Mouse (Mus musculus): ENCODE measurements at regions not wholly inside any gene's neighbourhood (a gene's known extent, or its start where the extent isn't known, plus 50 kb on each side); places are given as distances from the start of the nearest gene placed in this dataset.

GRCm38 (mm10) chr3:133993971-133994370 lies 242.3 kb upstream of the Cxxc4 start:
- H3K4me1 ChIP-seq (ENCODE audit: control insufficient read depth in 2 of 2, insufficient read depth in 2 of 2, low read length in 2 of 2), result no peaks in the 10 kb centered on the region
- no peak for ATAC-seq (ENCODE audit: insufficient number of reproducible peaks, insufficient read depth, low FRiP score, low read depth)
- no peaks in the 10 kb centered on the region for H3K36me3 ChIP-seq (ENCODE audit: control insufficient read depth, insufficient read depth, low read length)
- no peaks in the 10 kb centered on the region for H3K27me3 ChIP-seq (ENCODE audit: control insufficient read depth, insufficient read depth, low read length)
- 69% methylated on average over 2 of the region's 2 CpGs for WGBS
- no peak overlapping the region for H3K27ac ChIP-seq (replicated peaks in 1 of 2; ENCODE audit: control insufficient read depth in 1 of 2, insufficient read depth in 1 of 2, low read depth in 2 of 2, low read length in 2 of 2)
- H3K4me2 ChIP-seq (ENCODE audit: low read length), result no peak overlapping the region
- H3K4me3 ChIP-seq (ENCODE audit: control insufficient read depth in 1 of 2, insufficient read depth in 1 of 2, low read depth in 1 of 2, low read length in 2 of 2), result no peak overlapping the region
- no peaks in the 10 kb centered on the region for H3K9me3 ChIP-seq (ENCODE audit: control insufficient read depth, low read length)
- H3K9ac ChIP-seq (ENCODE audit: low read length), result no peak overlapping the region

- WGBS, result 77% methylated on average over 8 of the region's 8 CpGs
- Histone ChIP-seq H3K4me3 (ENCODE audit: control insufficient read depth in 1 of 2, insufficient read depth in 1 of 2, low read depth in 1 of 2, low read length in 2 of 2) (no peak overlapping the region), H3K27ac (replicated peaks in 1 of 2; ENCODE audit: control insufficient read depth in 1 of 2, insufficient read depth in 1 of 2, low read depth in 2 of 2, low read length in 2 of 2) (no peak overlapping the region), H3K4me1 (ENCODE audit: control insufficient read depth in 2 of 2, insufficient read depth in 2 of 2, low read length in 2 of 2) (no peaks in the 10 kb centered on the region; a peak in 1 of 4 replicates), H3K27me3 (ENCODE audit: control insufficient read depth, insufficient read depth, low read length) (no peaks in the 10 kb centered on the region), H3K4me2 (ENCODE audit: low read length) (no peak overlapping the region), H3K9ac (ENCODE audit: low read length) (no peak overlapping the region), H3K36me3 (ENCODE audit: control insufficient read depth, insufficient read depth, low read length) (no peaks in the 10 kb centered on the region), H3K9me3 (ENCODE audit: control insufficient read depth, low read length) (no peaks in the 10 kb centered on the region)
- ATAC-seq (ENCODE audit: insufficient number of reproducible peaks, insufficient read depth, low FRiP score, low read depth), result no peak
These were observed 236.3 kb upstream of the Cxxc4 start for GRCm38 (mm10) chr3:133999965-134000364.

GRCm38 (mm10) chr3:134000595-134000994 lies 235.7 kb upstream of the Cxxc4 start:
- Histone ChIP-seq H3K4me2 (ENCODE audit: low read length) (no peak overlapping the region), H3K36me3 (ENCODE audit: control insufficient read depth, insufficient read depth, low read length) (no peaks in the 10 kb centered on the region), H3K4me1 (ENCODE audit: control insufficient read depth in 2 of 2, insufficient read depth in 2 of 2, low read length in 2 of 2) (no peaks in the 10 kb centered on the region; a peak in 1 of 4 replicates), H3K27me3 (ENCODE audit: control insufficient read depth, insufficient read depth, low read length) (no peaks in the 10 kb centered on the region), H3K4me3 (ENCODE audit: control insufficient read depth in 1 of 2, insufficient read depth in 1 of 2, low read depth in 1 of 2, low read length in 2 of 2) (no peak overlapping the region), H3K9ac (ENCODE audit: low read length) (no peak overlapping the region), H3K9me3 (ENCODE audit: control insufficient read depth, low read length) (no peaks in the 10 kb centered on the region), H3K27ac (replicated peaks in 1 of 2; ENCODE audit: control insufficient read depth in 1 of 2, insufficient read depth in 1 of 2, low read depth in 2 of 2, low read length in 2 of 2) (no peak overlapping the region)
- no peak for ATAC-seq (ENCODE audit: insufficient number of reproducible peaks, insufficient read depth, low FRiP score, low read depth)
- 79% methylated on average over 1 of the region's 1 CpGs for WGBS

GRCm38 (mm10) chr3:134014805-134015204 lies 221.5 kb upstream of the Cxxc4 start:
- Histone ChIP-seq H3K27me3 (ENCODE audit: control insufficient read depth, insufficient read depth, low read length) (no peaks in the 10 kb centered on the region), H3K4me2 (ENCODE audit: low read length) (no peak overlapping the region), H3K36me3 (ENCODE audit: control insufficient read depth, insufficient read depth, low read length) (no peaks in the 10 kb centered on the region), H3K9me3 (ENCODE audit: control insufficient read depth, low read length) (no peaks in the 10 kb centered on the region), H3K9ac (ENCODE audit: low read length) (no peak overlapping the region), H3K27ac (replicated peaks in 1 of 2; ENCODE audit: control insufficient read depth in 1 of 2, insufficient read depth in 1 of 2, low read depth in 2 of 2, low read length in 2 of 2) (no peak overlapping the region), H3K4me1 (ENCODE audit: control insufficient read depth in 2 of 2, insufficient read depth in 2 of 2, low read length in 2 of 2) (no peaks in the 10 kb centered on the region), H3K4me3 (ENCODE audit: control insufficient read depth in 1 of 2, insufficient read depth in 1 of 2, low read depth in 1 of 2, low read length in 2 of 2) (no peak overlapping the region)
- 54% methylated on average over 2 of the region's 2 CpGs for WGBS
- ATAC-seq (ENCODE audit: insufficient number of reproducible peaks, insufficient read depth, low FRiP score, low read depth), result no peak

GRCm38 (mm10) chr3:134015412-134015811 lies 220.9 kb upstream of the Cxxc4 start:
- no peak for ATAC-seq (ENCODE audit: insufficient number of reproducible peaks, insufficient read depth, low FRiP score, low read depth)
- no peak overlapping the region for H3K27ac ChIP-seq (replicated peaks in 1 of 2; ENCODE audit: control insufficient read depth in 1 of 2, insufficient read depth in 1 of 2, low read depth in 2 of 2, low read length in 2 of 2)

GRCm38 (mm10) chr3:134033862-134034261 lies 202.4 kb upstream of the Cxxc4 start:
- Histone ChIP-seq H3K4me3 (ENCODE audit: control insufficient read depth in 1 of 2, insufficient read depth in 1 of 2, low read depth in 1 of 2, low read length in 2 of 2) (no peak overlapping the region), H3K27me3 (ENCODE audit: control insufficient read depth, insufficient read depth, low read length) (no peaks in the 10 kb centered on the region), H3K4me1 (ENCODE audit: control insufficient read depth in 2 of 2, insufficient read depth in 2 of 2, low read length in 2 of 2) (no peaks in the 10 kb centered on the region), H3K4me2 (ENCODE audit: low read length) (no peak overlapping the region), H3K27ac (replicated peaks in 1 of 2; ENCODE audit: control insufficient read depth in 1 of 2, insufficient read depth in 1 of 2, low read depth in 2 of 2, low read length in 2 of 2) (no peak overlapping the region), H3K9ac (ENCODE audit: low read length) (no peak overlapping the region), H3K9me3 (ENCODE audit: control insufficient read depth, low read length) (no peaks in the 10 kb centered on the region), H3K36me3 (ENCODE audit: control insufficient read depth, insufficient read depth, low read length) (no peaks in the 10 kb centered on the region)
- 72% methylated on average over 5 of the region's 5 CpGs for WGBS
- no peak for ATAC-seq (ENCODE audit: insufficient number of reproducible peaks, insufficient read depth, low FRiP score, low read depth)

More at GRCm38 (mm10) chr3:134015412-134015811, 220.9 kb upstream of the Cxxc4 start:
- H3K4me3 ChIP-seq (ENCODE audit: control insufficient read depth in 1 of 2, insufficient read depth in 1 of 2, low read depth in 1 of 2, low read length in 2 of 2), result no peak overlapping the region
- H3K4me2 ChIP-seq (ENCODE audit: low read length), result no peak overlapping the region
- 88% methylated on average over 3 of the region's 3 CpGs for WGBS
- no peaks in the 10 kb centered on the region for H3K27me3 ChIP-seq (ENCODE audit: control insufficient read depth, insufficient read depth, low read length)
- no peak overlapping the region for H3K9ac ChIP-seq (ENCODE audit: low read length)
- no peaks in the 10 kb centered on the region for H3K9me3 ChIP-seq (ENCODE audit: control insufficient read depth, low read length)
- no peaks in the 10 kb centered on the region for H3K4me1 ChIP-seq (ENCODE audit: control insufficient read depth in 2 of 2, insufficient read depth in 2 of 2, low read length in 2 of 2)
- no peaks in the 10 kb centered on the region for H3K36me3 ChIP-seq (ENCODE audit: control insufficient read depth, insufficient read depth, low read length)

GRCm38 (mm10) chr3:134036310-134036934 lies 199.9 kb upstream of the Cxxc4 start:
- 79% methylated on average over 6 of the region's 6 CpGs for WGBS
- Histone ChIP-seq H3K4me1 (ENCODE audit: control insufficient read depth in 2 of 2, insufficient read depth in 2 of 2, low read length in 2 of 2) (no peaks in the 10 kb centered on the region), H3K4me3 (ENCODE audit: control insufficient read depth in 1 of 2, insufficient read depth in 1 of 2, low read depth in 1 of 2, low read length in 2 of 2) (no peak overlapping the region), H3K36me3 (ENCODE audit: control insufficient read depth, insufficient read depth, low read length) (no peaks in the 10 kb centered on the region), H3K27ac (replicated peaks in 1 of 2; ENCODE audit: control insufficient read depth in 1 of 2, insufficient read depth in 1 of 2, low read depth in 2 of 2, low read length in 2 of 2) (no peak overlapping the region), H3K9ac (ENCODE audit: low read length) (no peak overlapping the region), H3K27me3 (ENCODE audit: control insufficient read depth, insufficient read depth, low read length) (no peaks in the 10 kb centered on the region), H3K4me2 (ENCODE audit: low read length) (no peak overlapping the region), H3K9me3 (ENCODE audit: control insufficient read depth, low read length) (no peaks in the 10 kb centered on the region)
- ATAC-seq (ENCODE audit: insufficient number of reproducible peaks, insufficient read depth, low FRiP score, low read depth), result no peak

GRCm38 (mm10) chr3:134050649-134051048 lies 185.6 kb upstream of the Cxxc4 start:
- Histone ChIP-seq H3K4me1 (ENCODE audit: control insufficient read depth in 2 of 2, insufficient read depth in 2 of 2, low read length in 2 of 2) (no peaks in the 10 kb centered on the region), H3K4me2 (ENCODE audit: low read length) (no peak overlapping the region), H3K9ac (ENCODE audit: low read length) (no peak overlapping the region), H3K27ac (replicated peaks in 1 of 2; ENCODE audit: control insufficient read depth in 1 of 2, insufficient read depth in 1 of 2, low read depth in 2 of 2, low read length in 2 of 2) (no peak overlapping the region), H3K9me3 (ENCODE audit: control insufficient read depth, low read length) (no peaks in the 10 kb centered on the region), H3K27me3 (ENCODE audit: control insufficient read depth, insufficient read depth, low read length) (no peaks in the 10 kb centered on the region), H3K36me3 (ENCODE audit: control insufficient read depth, insufficient read depth, low read length) (no peaks in the 10 kb centered on the region), H3K4me3 (ENCODE audit: control insufficient read depth in 1 of 2, insufficient read depth in 1 of 2, low read depth in 1 of 2, low read length in 2 of 2) (no peak overlapping the region)
- no peak for ATAC-seq (ENCODE audit: insufficient number of reproducible peaks, insufficient read depth, low FRiP score, low read depth)
